Mouse (Mus musculus): Measurements from ENCODE around the gene Atp6v0e2.

DNA sequence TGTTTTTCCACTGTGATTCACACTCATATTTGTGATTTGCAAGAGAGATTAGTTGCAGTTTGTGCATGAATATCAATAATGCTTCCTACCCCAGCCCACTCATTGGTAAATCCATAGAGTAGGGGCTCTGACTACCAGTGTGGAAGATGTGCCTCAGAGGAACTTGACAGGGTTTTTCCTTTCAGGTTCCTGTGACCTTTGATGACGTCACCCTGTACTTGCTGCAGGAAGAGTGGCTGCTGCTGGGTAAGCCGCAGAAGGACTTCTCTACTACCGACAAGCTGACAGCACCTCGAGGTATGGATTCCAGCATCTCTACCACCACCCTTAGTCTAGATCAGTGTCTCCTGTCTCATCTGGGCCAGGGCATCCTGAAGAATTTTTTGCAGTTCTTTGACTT, 29.3 kb upstream of the Atp6v0e2 start:
- TF ChIP-seq CTCF (IDR thresholded peaks at IDR 0.05; ENCODE audit: low read depth) (no peak), EP300 (IDR thresholded peaks at IDR 0.05; ENCODE audit: low read depth) (no peak)
